ENCODE assay signal across 13 mouse cellular contexts in genomic region chr5:136570171-136570570, GRCm38 (mm10).
"Had no signal": no experiment of that assay in that cellular context is flagged by ENCODE, and none has a peak within 500 bp of the region (broad histone marks: within the 10 kb centered on the region; RNA-seq: fewer than 3 reads in every experiment).

No protein-coding gene starts in this region.

- H3K4me3 ChIP-seq: midbrain, embryonic 10.5 days; midbrain, embryonic 12.5 days; neural tube, embryonic 12.5 days had no signal

- H3K36me3 ChIP-seq: midbrain, embryonic 10.5 days; midbrain, embryonic 12.5 days; neural tube, embryonic 12.5 days had no signal

- H3K4me2 ChIP-seq: lung, embryonic 14.5 days; midbrain, embryonic 12.5 days; neural tube, embryonic 12.5 days had no signal

- ATAC-seq: midbrain, embryonic 16.5 days had no signal

- DNase-seq: lung, adult 18-20 months; lung, embryonic 14.5 days; lung, postnatal 10 days; lung, postnatal 4 days; midbrain, embryonic 14.5 days; right cerebral cortex, postnatal 14 days; thymus, adult 18-20 months; thymus, postnatal 14 days; thymus, postnatal 36 days had no signal
